Mouse (Mus musculus) myocyte (in vitro differentiated cells): ENCODE measurements around the gene Camkmt. TPM values are rescaled to one million over a fixed set of nuclear protein-coding genes. Genes with fewer than 3 reads are reported as not detected.

ENCODE experiments used
- H3K27me3 ChIP-seq: one replicate; pipeline ENCODE4 v1.6.1; 2011; ENCODE audit not compliant: control insufficient read depth, insufficient read depth, insufficient read length
- H3K36me3 ChIP-seq: one replicate; pipeline ENCODE4 v1.6.1; 2011; ENCODE audit not compliant: control insufficient read depth, insufficient read depth
- H3K4me2 ChIP-seq: one replicate; pipeline ENCODE4 v1.6.1; 2011; ENCODE audit warnings: low read depth, control low read depth
- H3K4me3 ChIP-seq: one replicate; pipeline ENCODE4 v1.5.1; 2011; ENCODE audit warnings: mild to moderate bottlenecking, control low read depth, moderate library complexity
- H3K79me2 ChIP-seq: one replicate; pipeline ENCODE4 v1.6.1; 2011; ENCODE audit not compliant: control insufficient read depth, insufficient read depth
- H3ac ChIP-seq: one replicate; pipeline ENCODE4 v1.6.1; 2011; ENCODE audit not compliant: control insufficient read depth, insufficient read length
- CEBPB ChIP-seq: IDR thresholded peaks from 2 replicates; pipeline ENCODE4 v1.6.1; 2011; ENCODE audit warnings: mild to moderate bottlenecking, moderate library complexity; ENCODE audit not compliant: poor library complexity, insufficient read depth, severe bottlenecking
- E2F4 ChIP-seq: IDR thresholded peaks from one replicate; pipeline ENCODE4 v1.6.1; 2011; ENCODE audit warnings: mild to moderate bottlenecking, control low read depth, moderate library complexity; ENCODE audit not compliant: insufficient read depth
- MAX ChIP-seq: IDR thresholded peaks from one replicate; pipeline ENCODE4 v1.6.1; 2011; ENCODE audit warnings: low read depth, mild to moderate bottlenecking, control low read depth
- MYOD1 ChIP-seq, 3 experiments: IDR thresholded peaks; one replicate each; pipeline ENCODE4 v1.6.1; 2011; ENCODE audit warnings: control low read depth in 2 of 3, low read depth in 2 of 3, mild to moderate bottlenecking in 2 of 3, moderate library complexity in 1 of 3; ENCODE audit not compliant: insufficient read length in 2 of 3, control insufficient read depth in 1 of 3
- MYOG ChIP-seq, 3 experiments: IDR thresholded peaks; one replicate each; pipeline ENCODE4 v1.6.1; 2011; ENCODE audit warnings: control low read depth in 2 of 3, low read depth in 2 of 3, mild to moderate bottlenecking in 2 of 3; ENCODE audit not compliant: insufficient read length in 2 of 3, control insufficient read depth in 1 of 3, insufficient read depth in 1 of 3
- POLR2A ChIP-seq: IDR thresholded peaks from one replicate; pipeline ENCODE4 v1.6.1; 2011; ENCODE audit warnings: low read depth, mild to moderate bottlenecking, control low read depth, moderate library complexity; ENCODE audit not compliant: insufficient read length
- POLR2AphosphoS2 ChIP-seq: IDR thresholded peaks from one replicate; pipeline ENCODE4 v1.6.1; 2011; ENCODE audit warnings: low read depth, control low read depth; ENCODE audit not compliant: insufficient read length
- REST ChIP-seq: IDR thresholded peaks from one replicate; pipeline ENCODE4 v1.6.1; 2011; ENCODE audit warnings: mild to moderate bottlenecking, control low read depth, moderate library complexity; ENCODE audit not compliant: insufficient read depth, insufficient read length
- SRF ChIP-seq: IDR thresholded peaks from one replicate; pipeline ENCODE4 v1.6.1; 2011; ENCODE audit warnings: low read depth; ENCODE audit not compliant: control insufficient read depth, insufficient read length
- TCF12 ChIP-seq: IDR thresholded peaks from one replicate; pipeline ENCODE4 v1.6.1; 2011; ENCODE audit warnings: mild to moderate bottlenecking, control low read depth; ENCODE audit not compliant: poor library complexity, insufficient read depth, severe bottlenecking
- TCF3 ChIP-seq: IDR thresholded peaks from one replicate; pipeline ENCODE4 v1.6.1; 2011; ENCODE audit warnings: low read depth, control low read depth; ENCODE audit not compliant: insufficient read length
- USF1 ChIP-seq: IDR thresholded peaks from one replicate; pipeline ENCODE4 v1.6.1; 2011; ENCODE audit warnings: low read depth, mild to moderate bottlenecking, control low read depth, moderate library complexity
- polyA plus RNA-seq: library from polyadenylated mRNA; unstranded; fragments of >200 nt; fragmentation: generic; extraction: Trizol; gene quantifications from one replicate; pipeline ENCODE4 v1.2.1, GENCODE M21; 2012; ENCODE audit warnings: missing spikeins

Gene Camkmt
- polyA plus RNA-seq, 1 experiment = 1.4 TPM

- Histone ChIP-seq H3K4me3 (no peak overlapping the region), H3ac (no peak overlapping the region), H3K27me3 (no peaks in the 10 kb centered on the region), H3K4me2 (no peak overlapping the region), H3K79me2 (no peaks in the 10 kb centered on the region), H3K36me3 (no peaks in the 10 kb centered on the region)
- TF ChIP-seq MAX = no peak
- no peak for TF ChIP-seq USF1
- no peak for TF ChIP-seq TCF3
- no peak for TF ChIP-seq CEBPB
- no peak for TF ChIP-seq POLR2A
- no peak for TF ChIP-seq MYOG (IDR thresholded peaks at IDR 0.05; ENCODE audit: control insufficient read depth in 1 of 3, insufficient read depth in 1 of 3, insufficient read length in 2 of 3, low read depth in 2 of 3)
- TF ChIP-seq SRF = no peak
- no peak for TF ChIP-seq POLR2AphosphoS2
- no peak for TF ChIP-seq TCF12
These were observed 262.8 kb downstream of the Camkmt start for GRCm38 (mm10) chr17:85353191-85353590.

GRCm38 (mm10) chr17:85353636-85354035, 263.3 kb downstream of the Camkmt start:
- Histone ChIP-seq H3K79me2 (no peaks in the 10 kb centered on the region), H3K4me2 (no peak overlapping the region), H3K36me3 (no peaks in the 10 kb centered on the region), H3ac (no peak overlapping the region), H3K4me3 (no peak overlapping the region), H3K27me3 (no peaks in the 10 kb centered on the region)
- no peak for TF ChIP-seq CEBPB
- TF ChIP-seq TCF12 = no peak
- no peak for TF ChIP-seq MYOG (IDR thresholded peaks at IDR 0.05; ENCODE audit: control insufficient read depth in 1 of 3, insufficient read depth in 1 of 3, insufficient read length in 2 of 3, low read depth in 2 of 3)
- TF ChIP-seq REST = no peak
- no peak for TF ChIP-seq MYOD1 (IDR thresholded peaks at IDR 0.05; ENCODE audit: control insufficient read depth in 1 of 3, insufficient read length in 2 of 3, low read depth in 2 of 3)
- TF ChIP-seq POLR2A = no peak
- TF ChIP-seq MAX = no peak
- TF ChIP-seq E2F4 = no peak
- no peak for TF ChIP-seq POLR2AphosphoS2
- no peak for TF ChIP-seq SRF
- no peak for TF ChIP-seq TCF3
- TF ChIP-seq USF1 = no peak

DNA sequence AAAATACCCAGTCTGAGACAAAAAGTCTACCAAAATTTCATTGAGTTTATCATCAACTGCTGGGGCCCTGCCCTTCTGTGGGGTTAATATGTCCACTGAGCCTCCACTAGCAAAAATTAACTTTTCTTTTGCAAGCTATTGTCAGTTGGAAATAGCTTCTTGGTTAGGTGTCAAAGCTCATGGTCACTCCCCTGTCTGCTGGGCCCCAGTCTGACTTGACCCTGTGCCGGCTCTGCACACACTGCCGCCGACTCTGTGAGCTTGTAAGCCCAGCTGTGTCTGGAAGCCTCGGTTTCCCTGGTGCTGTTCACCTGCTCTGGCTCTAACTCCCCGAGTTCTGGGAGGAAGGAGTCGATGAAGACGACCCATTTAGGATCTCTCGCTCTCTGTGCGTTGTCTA, 265.0 kb downstream of the Camkmt start:
- no peak overlapping the region for H3ac ChIP-seq
- no peak overlapping the region for H3K4me3 ChIP-seq
- H3K36me3 ChIP-seq = no peaks in the 10 kb centered on the region
- TF ChIP-seq TCF12 = no peak
- no peaks in the 10 kb centered on the region for H3K79me2 ChIP-seq
- H3K27me3 ChIP-seq = no peaks in the 10 kb centered on the region
- H3K4me2 ChIP-seq = no peak overlapping the region

DNA sequence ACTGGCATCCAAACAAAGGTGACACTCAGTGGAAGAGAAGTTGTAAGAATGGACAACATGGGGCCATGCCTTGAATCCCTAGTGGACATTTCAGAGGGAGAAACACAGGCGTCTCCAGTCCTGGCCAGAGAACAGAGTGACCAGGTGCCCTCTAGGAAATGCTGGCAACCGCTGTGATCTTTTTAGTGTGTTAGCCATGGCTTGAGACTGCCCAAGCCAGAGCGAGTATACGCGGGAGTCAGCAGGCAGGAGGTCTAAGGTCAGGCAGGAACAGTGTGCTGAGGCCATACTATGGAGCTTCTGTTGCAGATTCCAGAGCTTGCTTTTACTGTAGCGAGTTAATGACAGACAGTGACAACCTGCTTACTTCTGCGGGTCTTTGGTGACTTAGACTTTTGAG, 270.7 kb downstream of the Camkmt start:
- Histone ChIP-seq H3K36me3 (no peaks in the 10 kb centered on the region), H3ac (no peak overlapping the region), H3K27me3 (no peaks in the 10 kb centered on the region), H3K4me2 (no peak overlapping the region), H3K4me3 (no peak overlapping the region), H3K79me2 (no peaks in the 10 kb centered on the region)
- no peak for TF ChIP-seq REST
- TF ChIP-seq POLR2AphosphoS2 = no peak
- TF ChIP-seq CEBPB = no peak
- no peak for TF ChIP-seq MAX
- TF ChIP-seq E2F4 = no peak
- no peak for TF ChIP-seq TCF3
- TF ChIP-seq SRF = no peak
- TF ChIP-seq USF1 = no peak
- TF ChIP-seq TCF12 = no peak
- no peak for TF ChIP-seq POLR2A
- no peak for TF ChIP-seq MYOG (IDR thresholded peaks at IDR 0.05; ENCODE audit: control insufficient read depth in 1 of 3, insufficient read depth in 1 of 3, insufficient read length in 2 of 3, low read depth in 2 of 3)
- TF ChIP-seq MYOD1 (IDR thresholded peaks at IDR 0.05; ENCODE audit: control insufficient read depth in 1 of 3, insufficient read length in 2 of 3, low read depth in 2 of 3) = no peak

- no peak overlapping the region for H3ac ChIP-seq
- TF ChIP-seq POLR2AphosphoS2 = no peak
- no peak for TF ChIP-seq MYOG (IDR thresholded peaks at IDR 0.05; ENCODE audit: control insufficient read depth in 1 of 3, insufficient read depth in 1 of 3, insufficient read length in 2 of 3, low read depth in 2 of 3)
- no peak for TF ChIP-seq SRF
- TF ChIP-seq TCF12 = no peak
- H3K79me2 ChIP-seq = no peaks in the 10 kb centered on the region
- H3K4me2 ChIP-seq = no peak overlapping the region
- H3K36me3 ChIP-seq = no peaks in the 10 kb centered on the region
- no peak overlapping the region for H3K4me3 ChIP-seq
- no peaks in the 10 kb centered on the region for H3K27me3 ChIP-seq
These were observed 277.0 kb downstream of the Camkmt start for GRCm38 (mm10) chr17:85367319-85367718.

- no peak for TF ChIP-seq CEBPB
- no peak for TF ChIP-seq POLR2A
- TF ChIP-seq MAX = no peak
- TF ChIP-seq USF1 = no peak
- no peak for TF ChIP-seq POLR2AphosphoS2
- no peak for TF ChIP-seq MYOD1 (IDR thresholded peaks at IDR 0.05; ENCODE audit: control insufficient read depth in 1 of 3, insufficient read length in 2 of 3, low read depth in 2 of 3)
These were observed 278.4 kb downstream of the Camkmt start for GRCm38 (mm10) chr17:85368776-85369175.

More at GRCm38 (mm10) chr17:85368776-85369175, 278.4 kb downstream of the Camkmt start:
- H3K4me3 ChIP-seq = no peak overlapping the region
- H3K79me2 ChIP-seq = no peaks in the 10 kb centered on the region
- no peak overlapping the region for H3K4me2 ChIP-seq
- H3K36me3 ChIP-seq = no peaks in the 10 kb centered on the region
- no peaks in the 10 kb centered on the region for H3K27me3 ChIP-seq
- H3ac ChIP-seq = no peak overlapping the region
